Mouse (Mus musculus): ENCODE results near the gene Krtap19-1. TPM values are rescaled to one million over a fixed set of nuclear protein-coding genes. Genes with fewer than 3 reads are reported as not detected.

Gene Krtap19-1
- not detected in 2 replicates for total RNA-seq (2012; rRNA removed)
- not detected in 2 replicates for total RNA-seq (2014; rRNA removed)
- polyA plus RNA-seq (2012; ENCODE audit: insufficient read length, low read depth): not detected in 2 replicates

GRCm38 (mm10) chr16:88869311-88869710 lies at the start of gene Krtap19-1:
Gene Krtap19-1 (minus strand): TSS chr16:88869411.
- H3K9ac ChIP-seq (ENCODE audit: insufficient read depth, low read depth): no peak within 1 kb of the TSS
- H3K4me2 ChIP-seq (ENCODE audit: insufficient read depth, low read depth, poor library complexity, severe bottlenecking): no peak within 1 kb of the TSS
- no peak for DNase-seq (ENCODE audit: extremely low read depth)
- H3K79me2 ChIP-seq (replicated peaks; ENCODE audit: control insufficient read depth, extremely low read depth, insufficient read depth, poor library complexity, severe bottlenecking): no peaks in the 10 kb centered on the region
- in situ Hi-C loops (cut with MboI; ENCODE audit: low pct_ligation_motif_present, low pct_unique_long_range_greater_than_20kb, low sequenced_read_pairs): no loop called here
- no peak for TF ChIP-seq ZC3H11A (IDR thresholded peaks at IDR 0.05; ENCODE audit: low read depth, low read length)
- no peak for TF ChIP-seq IRF4 (IDR thresholded peaks at IDR 0.05; ENCODE audit: low read depth, low read length)
- no peak for TF ChIP-seq BHLHE40 (IDR thresholded peaks at IDR 0.05; ENCODE audit: low read depth, low read length)
- TF ChIP-seq PAX5 (IDR thresholded peaks at IDR 0.05; ENCODE audit: low read length): no peak
- no peak for TF ChIP-seq JUN (IDR thresholded peaks at IDR 0.05; ENCODE audit: insufficient read depth, low read depth, low read length)
- TF ChIP-seq POLR2A (IDR thresholded peaks at IDR 0.05; ENCODE audit: low read depth, low read length): no peak
- no peak for TF ChIP-seq TCF12 (IDR thresholded peaks at IDR 0.05; ENCODE audit: low read depth, low read length)
- no peak for TF ChIP-seq E2F4 (IDR thresholded peaks at IDR 0.05; ENCODE audit: insufficient replicate concordance, low read depth, low read length)
- TF ChIP-seq HCFC1 (IDR thresholded peaks at IDR 0.05; ENCODE audit: low read depth, low read length): no peak
- no peak for TF ChIP-seq CHD1 (IDR thresholded peaks at IDR 0.05; ENCODE audit: low read depth, low read length)
- no peak for TF ChIP-seq MYC (IDR thresholded peaks at IDR 0.05; ENCODE audit: low read depth, low read length)
- TF ChIP-seq UBTF (IDR thresholded peaks at IDR 0.05; ENCODE audit: low read depth, low read length): no peak
- no peaks in the 10 kb centered on the region for H3K36me3 ChIP-seq (replicated peaks in 1 of 2; ENCODE audit: control insufficient read depth in 1 of 2, insufficient read depth in 1 of 2, low read length in 1 of 2)
- dilution Hi-C loops (cut with MboI; ENCODE audit: extremely low pct_ligation_motif_present, extremely low pct_unique_long_range_greater_than_20kb, low sequenced_read_pairs): no loop called here
- H3K27me3 ChIP-seq (replicated peaks): no peaks in the 10 kb centered on the region
- H3K4me1 ChIP-seq (ENCODE audit: control insufficient read depth in 1 of 2, insufficient read depth in 2 of 2): no peaks in the 10 kb centered on the region
- H3K9me3 ChIP-seq (replicated peaks; ENCODE audit: low read length): peaks cover 28% of the 10 kb centered on the region
- no peak within 1 kb of the TSS for H3K4me3 ChIP-seq (replicated peaks in 1 of 3; ENCODE audit: low read depth in 2 of 3, low read length in 2 of 3, poor library complexity in 1 of 3)
- no peak within 1 kb of the TSS for H3K27ac ChIP-seq (ENCODE audit: insufficient read depth, low read depth)

- H3K79me2 ChIP-seq (replicated peaks; ENCODE audit: control insufficient read depth, extremely low read depth, insufficient read depth, poor library complexity, severe bottlenecking): no peaks in the 10 kb centered on the region
- dilution Hi-C loops (cut with MboI; ENCODE audit: extremely low pct_ligation_motif_present, extremely low pct_unique_long_range_greater_than_20kb, low sequenced_read_pairs) (no loop called here), in situ Hi-C loops (cut with MboI; ENCODE audit: low pct_ligation_motif_present, low pct_unique_long_range_greater_than_20kb, low sequenced_read_pairs) (no loop called here)
- no peak within 1 kb of the TSS for H3K9ac ChIP-seq (ENCODE audit: insufficient read depth, low read depth)
- H3K9me3 ChIP-seq (replicated peaks; ENCODE audit: low read length): peaks cover 67% of the 10 kb centered on the region
- H3K27me3 ChIP-seq (replicated peaks): no peaks in the 10 kb centered on the region
- H3K4me2 ChIP-seq (ENCODE audit: insufficient read depth, low read depth, poor library complexity, severe bottlenecking): no peak within 1 kb of the TSS
- no peak for TF ChIP-seq IRF4 (IDR thresholded peaks at IDR 0.05; ENCODE audit: low read depth, low read length)
- no peak for TF ChIP-seq USF2 (conservative IDR thresholded peaks at IDR 0.05; ENCODE audit: low read depth, low read length)
- TF ChIP-seq UBTF (IDR thresholded peaks at IDR 0.05; ENCODE audit: low read depth, low read length): no peak
- TF ChIP-seq CTCF (conservative IDR thresholded peaks at IDR 0.05 in 1 of 2, IDR thresholded peaks at IDR 0.05 in 1 of 2; ENCODE audit: low read depth in 2 of 2, low read length in 2 of 2): no peak
- TF ChIP-seq HCFC1 (IDR thresholded peaks at IDR 0.05; ENCODE audit: low read depth, low read length): no peak
- no peak for TF ChIP-seq RAD21 (IDR thresholded peaks at IDR 0.05; ENCODE audit: low read depth, low read length)
- no peak for TF ChIP-seq MAX (IDR thresholded peaks at IDR 0.05; ENCODE audit: low read length)
- TF ChIP-seq POLR2AphosphoS2 (IDR thresholded peaks at IDR 0.05; ENCODE audit: low read depth, low read length): no peak
- no peak for TF ChIP-seq GABPA (IDR thresholded peaks at IDR 0.05; ENCODE audit: insufficient replicate concordance, low read depth, low read length)
- no peak for TF ChIP-seq ELF1 (IDR thresholded peaks at IDR 0.05; ENCODE audit: low read depth, low read length)
- TF ChIP-seq POLR2A (IDR thresholded peaks at IDR 0.05; ENCODE audit: low read depth, low read length): no peak
- no peak for TF ChIP-seq KAT2A (IDR thresholded peaks at IDR 0.05; ENCODE audit: insufficient replicate concordance, low read length)
- no peak for TF ChIP-seq EP300 (IDR thresholded peaks at IDR 0.05; ENCODE audit: low read length)
- no peak for TF ChIP-seq ZMIZ1 (IDR thresholded peaks at IDR 0.05; ENCODE audit: low read depth, low read length)
- no peaks in the 10 kb centered on the region for H3K36me3 ChIP-seq (replicated peaks in 1 of 2; ENCODE audit: control insufficient read depth in 1 of 2, insufficient read depth in 1 of 2, low read length in 1 of 2)
- DNase-seq (ENCODE audit: extremely low read depth): no peak
- no peak within 1 kb of the TSS for H3K4me3 ChIP-seq (replicated peaks in 1 of 3; ENCODE audit: low read depth in 2 of 3, low read length in 2 of 3, poor library complexity in 1 of 3)
- no peak within 1 kb of the TSS for H3K27ac ChIP-seq (ENCODE audit: insufficient read depth, low read depth)
- no peaks in the 10 kb centered on the region for H3K4me1 ChIP-seq (ENCODE audit: control insufficient read depth in 1 of 2, insufficient read depth in 2 of 2)
Observed at GRCm38 (mm10) chr16:88896357-88896756, 27.1 kb upstream of the Krtap19-1 start, which contains the start of gene Krtap19-5. Gene Krtap19-5 (minus strand): TSS chr16:88896457.
